Mouse (Mus musculus) cerebellum, postnatal 25 days (tissue): ENCODE results near the gene Asap3.

Experiments used
- DNase-seq, 2 experiments: peaks; one replicate each; pipeline ENCODE4 v3.0.0; 2021; ENCODE audit warnings: mixed read lengths in 2 of 2

Gene Asap3

DNA sequence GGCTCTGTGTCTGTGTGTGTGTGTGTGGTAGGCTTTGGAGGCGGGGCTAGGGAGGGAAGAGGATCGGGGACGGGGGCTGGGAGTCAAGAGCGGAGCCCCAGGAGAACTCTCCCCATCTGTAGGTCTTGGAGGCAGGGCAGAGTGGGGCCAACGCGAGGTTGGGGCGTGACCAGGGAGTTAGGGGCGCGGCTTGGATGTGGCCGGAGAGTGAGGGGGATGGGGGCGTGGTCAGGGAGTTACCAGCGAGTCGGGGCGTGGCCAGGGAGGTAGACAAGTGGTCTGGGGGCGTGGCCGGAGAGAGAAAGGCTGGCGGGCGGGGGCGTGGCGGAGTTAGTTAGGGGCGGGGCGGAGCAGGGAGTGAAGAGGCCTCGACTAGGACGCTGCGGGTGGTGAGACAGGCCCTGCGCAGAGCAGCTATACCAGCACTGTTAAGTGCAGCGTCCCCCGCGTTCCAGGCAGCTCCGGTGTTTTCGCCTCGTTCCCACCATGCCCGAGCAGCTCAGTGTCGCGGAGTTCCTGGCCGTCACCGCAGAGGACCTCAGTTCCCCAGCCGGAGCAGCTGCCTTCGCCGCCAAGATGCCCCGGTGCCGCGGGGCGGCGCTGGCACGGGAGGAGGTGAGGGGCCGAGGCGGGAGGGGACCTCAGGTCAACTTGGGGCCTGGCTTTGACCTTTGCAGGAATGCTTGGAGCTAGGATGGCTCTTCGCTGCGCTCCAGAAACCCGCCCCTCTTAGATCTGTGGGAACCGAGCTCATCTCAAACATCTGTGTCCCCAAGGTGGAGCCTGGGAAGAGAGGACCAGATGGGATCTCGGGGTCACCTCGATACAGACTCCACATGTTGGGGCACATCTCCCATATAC lies at the start of gene Asap3:
TSS of gene Asap3 (plus strand) at position 333 of the 861 bp plus-strand sequence.
- peak; percentile 61 to 86 for DNase-seq

DNA sequence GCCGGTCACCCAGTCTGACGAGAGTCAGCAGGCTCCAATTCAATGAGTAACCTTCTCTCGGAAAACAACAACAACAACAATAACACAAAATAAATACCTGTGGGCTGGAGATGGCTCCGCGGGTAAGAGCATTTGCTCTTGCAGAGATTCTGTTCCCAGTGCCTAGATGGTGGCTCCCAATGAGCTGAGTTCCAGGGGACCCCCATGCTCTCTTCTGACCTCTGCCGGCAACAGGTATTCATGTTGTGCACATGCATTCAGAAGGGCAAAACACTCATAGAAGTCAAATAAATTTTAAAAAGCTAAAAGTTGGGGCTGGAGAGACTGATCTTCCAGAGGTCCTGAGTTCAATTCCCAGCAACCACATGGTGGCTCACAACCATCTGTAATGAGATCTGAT lies 47.7 kb upstream of the Asap3 start:
- DNase-seq: no peak

DNA sequence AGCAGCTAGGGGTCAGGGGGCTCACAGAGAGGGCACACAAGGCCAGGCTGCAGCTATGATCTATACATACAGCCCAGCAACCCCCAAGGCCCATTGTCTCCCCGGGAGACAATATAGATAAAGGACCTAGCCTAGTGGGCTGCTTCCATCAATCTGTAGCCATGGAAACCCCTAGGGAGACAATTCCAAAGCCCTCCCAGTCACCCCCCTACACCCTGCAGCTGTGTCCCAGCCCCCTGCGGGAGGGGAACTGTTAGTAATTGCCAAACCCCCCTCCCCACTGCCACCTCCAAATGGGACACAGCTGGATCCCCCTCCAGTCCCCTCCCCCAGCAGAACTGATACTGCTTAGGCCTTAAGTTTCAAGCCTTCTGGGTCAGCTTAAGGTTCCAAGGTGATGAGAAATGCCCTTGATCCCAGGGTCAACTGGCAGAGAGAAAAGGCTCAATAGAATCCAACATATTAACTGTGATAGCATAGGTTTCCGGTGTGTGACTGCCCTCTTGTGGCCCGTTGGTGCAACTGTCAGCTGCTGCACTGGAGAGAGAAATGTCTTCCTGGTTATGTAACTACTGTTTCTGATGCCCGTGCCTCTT lies 46.3 kb upstream of the Asap3 start:
- peak; percentile 83 to 86 for DNase-seq

DNA sequence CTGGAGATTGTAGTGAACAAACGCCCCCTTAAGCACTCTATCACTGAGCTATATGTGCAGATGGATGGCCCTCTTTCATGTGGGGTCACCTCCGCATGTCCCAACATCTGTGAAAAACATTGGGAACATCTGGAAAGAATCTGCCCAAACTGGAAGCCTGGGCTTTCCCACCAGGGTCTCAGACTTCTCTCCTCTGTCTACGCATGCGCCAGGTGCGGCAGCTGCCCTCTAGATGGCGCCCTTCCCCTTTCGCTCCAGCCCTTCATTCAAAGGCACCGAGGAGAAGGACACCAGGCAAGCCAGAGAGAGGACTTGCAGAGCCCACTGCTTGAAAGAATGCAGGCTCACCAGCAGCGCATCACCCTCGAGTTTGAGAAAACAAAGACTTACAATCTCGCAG lies 42.7 kb upstream of the Asap3 start:
- DNase-seq: peak; percentile 86 to 90

DNA sequence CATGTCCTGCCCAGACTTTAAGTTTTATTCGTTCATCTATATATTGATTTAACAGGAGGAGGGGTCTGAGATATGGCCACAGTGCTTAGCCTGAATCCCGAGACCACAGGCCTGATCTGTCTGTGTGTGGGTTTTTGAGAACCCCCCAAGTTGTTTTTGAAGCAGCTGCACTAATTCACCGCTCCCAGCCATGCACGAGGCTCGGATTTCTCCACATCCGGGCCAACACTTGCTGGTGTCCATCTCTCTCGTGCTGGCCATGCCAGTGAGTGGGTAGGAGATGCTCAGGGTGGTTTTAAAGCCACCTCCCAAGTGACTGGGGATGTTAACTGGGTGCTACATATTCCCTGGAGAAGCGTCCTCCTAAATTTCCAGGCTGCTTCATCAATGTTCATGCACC lies 41.2 kb upstream of the Asap3 start:
- no peak for DNase-seq

DNA sequence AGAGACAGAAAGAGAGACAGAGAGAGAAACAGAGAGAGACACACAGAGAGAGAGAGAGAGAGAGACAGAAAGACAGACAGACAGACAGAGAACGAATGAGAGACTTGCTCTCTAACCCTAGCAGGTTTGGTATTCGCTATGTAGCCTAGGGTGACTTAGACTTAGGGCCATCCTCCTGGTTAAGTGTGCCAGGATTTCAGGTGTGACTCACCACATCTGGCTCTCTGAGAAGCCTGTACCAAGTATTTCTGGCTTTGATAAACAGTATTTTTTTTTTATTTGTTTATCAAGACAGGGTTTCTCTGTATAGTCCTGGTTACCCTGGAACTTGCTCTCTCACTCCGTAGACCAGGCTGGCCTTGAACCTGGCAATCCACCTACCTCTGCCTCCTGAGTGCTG lies 38.5 kb upstream of the Asap3 start:
- no peak for DNase-seq

DNA sequence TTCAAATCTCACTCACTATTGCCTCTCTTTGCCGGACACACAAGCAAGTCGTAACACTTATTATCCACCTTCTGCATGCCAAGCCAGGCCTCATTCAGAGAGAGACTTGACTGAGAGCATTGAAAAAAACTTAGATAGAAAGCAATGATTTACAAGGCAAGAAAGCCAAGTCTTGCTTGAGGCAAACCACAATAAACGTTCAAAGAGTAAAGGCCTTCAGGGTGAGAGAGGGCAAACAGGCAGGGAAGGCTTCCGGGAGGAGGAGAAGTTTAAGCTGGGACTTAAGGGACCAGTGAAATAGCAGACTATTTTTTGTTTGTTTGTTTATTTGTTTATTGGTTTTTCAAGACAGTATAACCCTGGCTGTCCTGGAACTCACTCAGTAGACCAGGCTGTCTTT lies 35.8 kb upstream of the Asap3 start:
- DNase-seq: no peak

DNA sequence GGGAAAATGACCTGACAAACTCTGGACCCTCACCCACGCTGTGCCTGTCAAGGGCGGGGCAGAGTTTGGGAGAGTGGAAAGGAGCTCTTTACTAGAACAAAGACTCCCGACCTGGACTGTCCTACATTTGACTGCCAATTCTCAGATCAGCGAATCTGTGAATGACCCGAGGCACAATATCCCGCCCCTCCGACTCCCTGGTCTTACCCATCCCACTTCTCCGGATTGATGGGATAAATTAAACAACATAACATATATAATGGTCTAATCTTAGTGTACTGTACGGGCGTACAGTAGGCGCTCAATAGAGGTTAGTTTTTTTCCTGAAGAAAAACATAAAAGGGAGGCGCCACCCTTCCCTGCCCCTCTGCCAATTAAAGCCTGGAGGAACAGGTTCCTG lies 34.7 kb upstream of the Asap3 start:
- no peak for DNase-seq

DNA sequence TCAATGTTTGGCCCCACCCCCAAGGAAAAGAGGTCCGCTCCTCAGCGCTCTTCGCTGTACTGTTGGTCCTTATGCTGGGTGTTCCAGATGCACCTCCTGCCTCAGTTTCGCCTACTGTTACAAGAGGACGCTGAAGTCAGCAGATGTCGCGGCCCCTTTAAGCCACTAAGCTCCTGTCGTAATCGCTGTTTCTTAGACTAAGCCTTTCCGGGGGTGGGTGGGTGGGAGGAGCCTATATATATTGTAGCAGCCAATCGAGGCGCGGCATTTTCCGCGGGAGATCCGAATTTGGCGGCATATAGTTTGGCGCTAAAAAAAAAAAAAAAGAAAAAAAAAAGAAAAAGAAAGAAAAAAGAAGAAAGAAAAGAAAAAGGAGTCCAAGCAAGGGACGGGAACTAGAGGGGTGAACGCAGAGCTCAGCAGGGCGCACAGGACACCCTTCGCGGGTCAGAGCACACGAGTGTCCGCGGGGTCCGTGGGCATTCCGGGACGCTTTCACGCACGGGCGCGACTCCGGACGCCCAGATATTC lies 34.1 kb upstream of the Asap3 start, which contains the start of gene E2f2:
TSS of gene E2f2 (plus strand) at position 384 of the 531 bp plus-strand sequence.
- peak; percentile 48 to 71 for DNase-seq

DNA sequence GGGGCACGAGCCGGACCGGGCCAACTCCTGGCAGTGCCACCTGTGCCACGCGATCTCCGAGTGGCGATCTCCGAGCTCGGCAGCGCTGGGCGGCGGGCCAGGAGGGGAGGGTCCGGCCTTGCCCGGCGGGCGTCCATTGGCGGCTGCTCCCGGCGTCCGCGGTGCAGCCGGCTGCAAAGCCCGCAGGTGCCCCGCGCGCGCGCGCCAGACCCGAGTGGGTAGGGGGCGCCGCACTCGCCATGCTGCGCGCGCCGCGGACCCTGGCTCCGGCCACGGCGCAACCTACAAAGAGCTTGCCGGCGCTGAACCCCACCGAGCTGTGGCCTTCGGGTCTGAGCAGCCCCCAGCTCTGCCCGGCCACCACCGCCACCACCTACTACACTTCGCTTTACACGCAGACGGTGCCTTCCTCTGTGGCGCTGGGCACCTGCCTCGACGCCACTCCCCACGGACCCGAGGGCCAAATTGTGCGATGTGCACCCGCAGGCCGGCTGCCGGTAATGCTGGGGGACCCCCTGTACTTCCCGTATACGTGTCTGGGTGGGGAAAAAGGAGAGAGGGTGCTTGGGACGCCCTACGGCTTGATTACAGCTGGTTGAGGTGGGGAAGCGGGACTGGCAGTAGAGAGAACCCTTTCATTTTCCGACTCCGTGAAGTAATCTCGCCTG lies 33.5 kb upstream of the Asap3 start:
- DNase-seq: peak; percentile 35 to 68

DNA sequence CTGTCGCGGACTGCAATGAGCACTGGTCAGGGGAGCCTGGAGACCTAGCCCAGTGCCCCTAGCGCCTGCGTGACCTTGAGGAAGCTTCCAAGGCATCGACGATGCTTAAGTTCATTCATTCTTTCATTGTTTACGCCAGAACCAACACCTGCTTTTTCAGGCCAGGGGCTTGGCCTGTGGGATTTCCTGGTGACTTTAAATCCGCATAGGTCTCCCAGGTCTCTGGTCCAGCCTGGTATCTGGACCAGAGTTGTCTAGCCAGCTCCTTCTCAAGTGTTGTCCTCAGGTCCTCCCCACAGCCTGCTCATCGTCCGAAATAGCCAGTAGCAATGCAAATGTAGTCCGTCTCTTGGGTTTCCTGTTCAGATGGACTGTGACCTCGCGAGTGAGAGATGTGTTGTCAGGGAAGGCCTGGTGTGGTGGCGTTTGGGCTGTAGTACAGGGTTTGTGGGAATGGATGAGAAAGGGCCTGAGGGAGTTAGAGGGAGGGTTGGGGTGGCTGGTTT lies 32.9 kb upstream of the Asap3 start:
- DNase-seq: no peak

DNA sequence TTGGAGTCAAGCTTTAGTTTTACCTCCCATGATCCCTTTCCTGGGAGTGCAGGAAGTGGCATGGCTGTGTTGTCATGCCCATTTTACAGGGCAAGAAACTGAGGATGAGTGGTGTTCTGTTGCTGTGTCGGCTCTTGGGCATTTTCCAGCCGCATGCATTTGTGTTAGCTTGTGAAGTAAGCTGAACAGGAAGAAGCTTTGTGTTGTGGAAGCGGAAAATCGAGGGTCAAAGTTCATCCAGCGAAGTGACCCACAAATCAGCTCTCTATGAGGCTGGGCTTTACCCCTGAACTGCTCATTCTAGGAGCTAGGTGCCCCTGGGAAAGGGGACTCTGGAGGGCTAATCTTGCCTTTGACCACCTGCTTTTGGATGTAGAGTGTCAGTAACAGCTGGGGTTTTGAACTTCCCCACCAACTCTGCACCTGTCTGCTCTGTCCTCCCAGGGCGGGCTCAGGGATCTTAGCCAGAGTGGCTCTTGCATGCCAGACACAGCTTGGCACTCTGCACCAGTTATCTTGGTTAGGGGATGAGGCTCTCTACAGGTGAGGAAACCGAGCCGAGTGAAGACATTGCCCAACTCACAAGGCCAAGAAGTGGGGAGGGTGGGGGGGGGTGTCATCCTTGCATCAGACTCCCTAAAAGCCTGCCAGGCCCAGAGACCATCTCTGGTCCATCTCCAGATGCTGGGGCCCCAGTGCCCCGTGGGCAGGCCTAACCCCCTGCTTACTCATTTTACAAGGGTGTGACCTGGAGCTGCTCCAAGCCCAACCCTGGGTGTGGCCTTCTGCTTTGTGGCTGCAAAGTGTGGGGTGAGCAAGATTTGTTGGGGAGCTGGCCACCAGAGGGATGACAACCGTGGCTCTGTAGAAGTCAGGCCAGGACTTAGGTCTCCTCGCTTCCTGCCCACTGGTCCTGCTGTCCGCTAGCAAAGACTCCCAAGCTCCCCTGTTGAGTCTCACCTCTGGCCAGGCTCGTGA lies 31.7 kb upstream of the Asap3 start:
- DNase-seq: no peak

DNA sequence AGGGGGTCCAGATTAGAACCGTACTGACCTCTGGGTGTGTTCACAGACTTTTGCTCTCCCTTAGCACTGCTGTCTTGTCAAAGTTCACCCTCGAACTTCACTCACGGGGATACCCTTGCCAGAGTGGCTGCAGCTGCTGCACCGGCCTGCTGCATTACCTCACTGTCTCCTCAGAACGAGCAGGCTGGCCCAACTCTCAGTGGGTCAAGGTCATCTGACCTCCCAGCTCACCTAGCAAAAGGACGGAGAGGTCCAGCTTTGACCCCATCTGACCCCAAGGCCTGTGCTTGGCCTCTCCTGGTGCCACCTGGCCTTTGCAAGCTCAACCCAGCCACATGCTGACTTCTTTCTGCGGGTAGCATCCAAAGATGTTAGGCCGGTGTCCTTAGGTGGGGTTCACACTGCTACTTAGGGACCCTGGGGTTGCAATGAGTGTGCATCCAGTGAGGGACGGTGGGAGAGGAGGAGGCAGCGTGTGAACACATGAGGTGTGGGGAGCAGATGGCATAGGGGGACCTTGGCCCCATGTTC lies 30.1 kb upstream of the Asap3 start:
- no peak for DNase-seq

DNA sequence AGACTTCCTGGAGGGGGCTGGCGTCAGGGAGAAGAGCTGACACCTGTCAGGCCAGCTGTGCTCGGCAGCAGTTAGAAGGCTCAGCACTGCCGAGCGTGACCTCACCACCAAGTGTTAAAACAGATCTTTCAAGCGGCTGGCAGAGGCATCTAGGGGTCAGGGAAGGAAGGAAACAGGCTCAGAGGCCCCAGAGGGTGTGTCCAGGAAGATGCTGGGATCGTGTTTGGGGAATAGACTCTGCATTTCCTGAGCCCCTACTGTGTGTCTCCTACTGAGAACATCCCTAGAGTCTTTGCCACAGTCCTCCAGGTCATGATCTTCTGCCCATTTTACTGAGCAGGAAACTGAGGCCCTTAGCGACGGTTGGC lies 28.9 kb upstream of the Asap3 start:
- DNase-seq: no peak

DNA sequence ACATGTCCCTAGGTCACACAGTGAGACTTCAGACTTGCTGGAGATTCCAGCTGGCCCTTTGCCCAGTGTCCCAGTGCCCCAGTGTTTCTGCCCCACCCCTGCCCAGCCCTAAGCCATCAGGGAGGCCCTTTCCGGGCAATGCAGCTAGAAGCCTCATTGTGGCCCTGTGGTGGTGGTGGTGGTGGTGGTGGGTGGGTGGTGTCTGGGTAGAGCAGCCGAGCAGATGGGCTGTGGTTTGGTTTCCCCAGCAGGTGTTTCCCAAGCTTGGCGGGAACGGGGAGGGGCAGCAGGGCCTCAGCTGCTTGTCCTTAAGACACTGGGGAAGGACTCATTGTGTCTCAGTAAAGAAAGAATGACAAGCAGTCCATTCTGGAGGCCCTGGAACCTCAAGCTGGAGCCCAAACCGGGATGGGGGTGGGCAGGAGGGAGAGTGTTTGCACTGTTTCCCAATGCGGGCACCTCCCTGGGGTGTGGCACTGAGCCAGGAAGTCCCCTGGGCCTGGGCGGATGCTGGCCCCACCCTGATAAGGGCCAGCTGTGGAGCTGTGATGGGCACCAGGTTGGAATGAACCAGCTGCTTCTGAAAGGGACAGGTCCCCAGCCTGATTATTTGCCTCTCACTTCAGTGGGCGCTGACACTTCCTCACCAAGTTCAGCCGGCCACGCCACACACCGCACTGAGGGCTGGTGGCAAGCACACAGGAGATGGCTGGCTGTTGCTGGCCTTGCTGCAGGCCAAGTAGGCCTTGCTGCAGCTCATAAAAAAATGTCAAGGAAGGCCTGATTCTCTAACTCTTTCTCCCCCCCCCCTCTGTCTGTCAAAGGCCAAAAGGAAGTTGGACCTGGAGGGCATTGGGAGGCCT lies 28.3 kb upstream of the Asap3 start:
- peak in 1 of 2 experiments; percentile 23 for DNase-seq

DNA sequence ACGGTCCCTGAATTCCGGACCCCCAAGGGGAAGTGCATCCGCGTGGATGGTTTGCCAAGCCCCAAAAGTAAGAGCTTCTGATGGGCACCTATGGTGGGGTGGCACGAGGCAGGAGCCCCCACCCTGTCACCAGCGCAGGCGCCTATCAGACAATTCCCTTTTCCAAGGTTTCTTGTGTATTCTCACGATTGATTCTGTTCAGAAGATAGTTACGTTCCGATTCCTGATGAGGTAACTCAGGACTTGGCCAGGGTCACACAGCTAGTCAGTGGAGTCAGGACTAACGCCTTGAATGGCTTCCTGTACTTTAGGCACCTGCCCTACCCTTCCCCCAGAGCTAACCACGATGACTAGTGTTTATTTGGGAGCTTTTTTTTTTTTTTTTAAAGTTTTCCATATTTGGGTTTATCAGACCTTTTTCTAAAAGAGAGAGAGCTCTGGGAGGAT lies 27.7 kb upstream of the Asap3 start:
- DNase-seq: no peak

DNA sequence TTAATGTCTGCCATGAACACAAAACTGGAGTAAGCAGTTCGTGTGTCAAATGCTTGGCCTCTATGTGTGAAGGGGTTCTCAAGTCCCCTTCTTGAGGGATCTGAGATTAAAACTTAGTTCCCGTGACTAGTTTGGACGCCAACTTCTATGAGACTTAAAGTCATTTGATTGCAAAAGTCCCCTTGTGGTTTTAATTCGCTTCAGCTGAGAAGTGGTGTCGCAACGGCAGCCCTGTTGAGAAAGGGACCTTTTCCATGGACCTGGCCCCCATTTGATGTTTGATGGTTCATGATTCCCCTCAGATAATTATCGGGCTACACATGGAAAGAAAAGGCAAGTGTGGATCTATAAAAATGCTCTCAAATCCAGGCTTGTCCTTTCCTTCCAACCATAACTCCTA lies 26.7 kb upstream of the Asap3 start:
- DNase-seq: no peak

DNA sequence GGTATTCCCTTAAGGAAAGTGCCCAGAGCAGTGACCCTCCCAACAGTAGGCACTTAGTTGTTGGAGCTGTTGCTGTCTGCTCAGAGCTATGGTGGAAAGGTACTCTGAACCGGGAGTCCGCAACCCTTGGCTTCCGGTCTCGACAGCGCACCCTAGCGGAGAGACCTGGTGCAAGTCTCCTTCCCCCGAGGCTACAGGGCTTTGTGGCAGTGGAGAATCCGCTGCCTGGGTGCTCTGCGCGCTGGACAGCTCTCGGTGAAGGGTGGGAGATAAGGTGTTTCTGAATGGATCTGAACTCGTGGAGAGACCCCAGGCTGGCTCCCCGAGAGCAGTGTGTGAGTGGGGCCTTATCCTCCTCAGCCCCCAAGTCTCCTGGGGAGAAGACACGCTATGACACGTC lies 26.2 kb upstream of the Asap3 start:
- DNase-seq: peak; percentile 70 to 84

DNA sequence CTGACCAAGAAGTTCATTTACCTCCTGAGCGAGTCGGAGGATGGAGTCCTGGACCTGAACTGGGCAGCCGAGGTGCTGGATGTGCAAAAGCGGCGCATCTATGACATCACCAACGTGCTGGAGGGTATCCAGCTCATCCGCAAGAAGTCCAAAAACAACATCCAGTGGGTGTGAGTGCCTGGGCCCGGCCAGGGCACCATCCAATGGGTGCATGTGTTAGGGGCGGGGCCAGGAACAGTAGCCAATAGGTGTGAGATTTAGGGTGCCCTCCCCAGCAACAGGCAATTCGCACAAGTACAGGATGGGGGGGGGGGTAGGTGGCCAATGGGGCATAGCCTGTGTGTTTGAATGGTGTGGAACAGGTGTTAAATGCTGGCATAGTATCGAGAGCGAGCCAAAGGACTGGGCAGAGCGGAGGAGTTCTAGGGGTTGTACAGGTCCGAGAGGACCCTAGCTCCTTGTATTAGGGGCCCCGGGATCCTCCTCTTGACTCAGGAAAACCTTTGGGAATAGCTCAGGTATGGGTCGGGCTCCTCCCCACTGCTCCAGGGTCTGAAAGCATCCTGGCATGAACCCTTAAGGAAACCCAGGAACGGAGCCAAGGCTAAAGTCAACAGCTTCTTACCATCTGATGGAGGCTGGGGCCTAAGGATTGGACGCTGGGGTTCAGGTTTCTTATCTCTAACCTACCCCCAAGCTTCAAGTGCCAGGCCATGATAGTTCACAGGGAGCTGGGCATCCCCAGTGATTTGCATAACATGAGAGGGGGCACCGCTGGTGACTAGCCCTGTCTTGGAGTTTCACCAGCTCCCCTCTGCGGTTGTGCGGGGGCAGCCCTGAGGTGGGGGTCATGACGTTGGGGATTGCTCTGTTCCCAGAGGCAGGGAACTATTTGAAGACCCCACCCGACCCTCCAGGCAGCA lies 25.5 kb upstream of the Asap3 start:
- peak; percentile 78 to 87 for DNase-seq

DNA sequence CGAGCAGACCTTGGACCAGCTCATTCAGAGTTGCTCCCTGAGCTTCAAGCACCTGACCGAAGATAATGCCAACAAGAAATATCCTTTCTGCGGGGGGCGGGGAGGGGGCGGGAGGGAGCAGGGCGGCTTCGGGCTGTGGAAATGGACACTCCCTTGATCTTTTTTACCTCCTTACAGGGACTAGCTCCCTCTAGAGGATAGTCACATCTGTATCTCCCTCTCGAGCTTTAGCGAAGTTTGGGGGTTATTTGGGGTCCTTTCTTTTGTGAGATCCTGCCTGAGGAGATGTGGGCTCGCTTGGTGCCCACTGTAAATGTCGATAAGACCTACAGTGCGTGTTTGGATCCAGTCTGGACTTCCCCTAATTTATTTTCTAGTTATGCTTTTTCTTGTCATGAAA lies 24.8 kb upstream of the Asap3 start:
- no peak for DNase-seq
